Mouse (Mus musculus) embryonic facial prominence, embryonic 14.5 days (tissue): Measurements from ENCODE around the gene Tlk1. TPM values are rescaled to one million over a fixed set of nuclear protein-coding genes. Genes with fewer than 3 reads are reported as not detected.

Experiments used
- ATAC-seq: fragments of 200-750 bp; cut with Nextera tagmentation; 2 replicates; pipeline ENCODE4 v1.8.0; 2017; ENCODE audit warnings: low read depth, moderate number of reproducible peaks, moderate TSS enrichment
- DNase-seq: peaks from one replicate; pipeline ENCODE4 v3.0.0-alpha.2; 2015; ENCODE audit warnings: low spot score
- H3K27ac ChIP-seq: fragments of 300-500 bp; sonication (generic); replicated peaks from 2 replicates; pipeline ENCODE4 v1.5.1; 2014; ENCODE audit warnings: low read depth, mild to moderate bottlenecking, low read length, moderate library complexity
- H3K27me3 ChIP-seq: fragments of 300-500 bp; sonication (generic); replicated peaks from 2 replicates; pipeline ENCODE4 v1.6.1; 2014; ENCODE audit warnings: low read length; ENCODE audit not compliant: control insufficient read depth, insufficient read depth
- H3K36me3 ChIP-seq: fragments of 300-500 bp; sonication (generic); 2 replicates; pipeline ENCODE4 v1.6.1; 2014; ENCODE audit warnings: low read length, mixed read lengths; ENCODE audit not compliant: control insufficient read depth, insufficient read depth
- H3K4me1 ChIP-seq: fragments of 300-500 bp; sonication (generic); 2 replicates; pipeline ENCODE4 v1.6.1; 2014; ENCODE audit warnings: antibody characterized with exemption, low read length; ENCODE audit not compliant: control insufficient read depth, insufficient read depth
- H3K4me2 ChIP-seq: fragments of 300-500 bp; sonication (generic); 2 replicates; pipeline ENCODE4 v1.6.1; 2014; ENCODE audit warnings: low read depth, mild to moderate bottlenecking, low read length, moderate library complexity, mixed read lengths
- H3K4me3 ChIP-seq: fragments of 300-500 bp; sonication (generic); 2 replicates; pipeline ENCODE4 v1.5.1; 2014; ENCODE audit warnings: low read depth, mild to moderate bottlenecking, low read length
- H3K9ac ChIP-seq: fragments of 300-500 bp; sonication (generic); 2 replicates; pipeline ENCODE4 v1.6.1; 2014; ENCODE audit warnings: low read depth, mild to moderate bottlenecking, low read length, moderate library complexity, mixed read lengths
- H3K9me3 ChIP-seq: fragments of 300-500 bp; sonication (generic); 2 replicates; pipeline ENCODE4 v1.6.1; 2016; ENCODE audit warnings: low read length; ENCODE audit not compliant: control insufficient read depth
- WGBS: fragments of 180-500 bp; shearing (Covaris S2); extraction: QIAGEN DNeasy Blood & Tissue Kit; methylation state at CpG from one replicate; pipeline ENCODE4 v1.1.7; 2014; 5-methylcytosine and 5-hydroxymethylcytosine counted together
- polyA plus RNA-seq: library from polyadenylated mRNA; unstranded; fragments of >200 nt; fragmentation: Nextera tagmentation; extraction: Ambion mirVana; gene quantifications from 2 replicates; pipeline ENCODE4 v1.2.1, GENCODE M21; 2014

Gene Tlk1
- polyA plus RNA-seq, 1 experiment from 2014 or later: 29.9 TPM

GRCm38 (mm10) chr2:70838536-70839216 lies 13.1 kb upstream of the Tlk1 start:
- no peak overlapping the region for H3K9ac ChIP-seq
- ATAC-seq: no peak
- H3K4me2 ChIP-seq: no peak overlapping the region
- WGBS: 42% methylated on average over 12 of the region's 12 CpGs
- no peak for DNase-seq
- no peak overlapping the region for H3K4me3 ChIP-seq
- H3K36me3 ChIP-seq: no peaks in the 10 kb centered on the region
- H3K27me3 ChIP-seq: no peaks in the 10 kb centered on the region
- H3K4me1 ChIP-seq: no peaks in the 10 kb centered on the region
- no peaks in the 10 kb centered on the region for H3K9me3 ChIP-seq
- no peak overlapping the region for H3K27ac ChIP-seq

- H3K27me3 ChIP-seq: no peaks in the 10 kb centered on the region
- H3K4me2 ChIP-seq: no peak overlapping the region
- H3K4me1 ChIP-seq: no peaks in the 10 kb centered on the region
- no peaks in the 10 kb centered on the region for H3K36me3 ChIP-seq
- DNase-seq: no peak
- no peak overlapping the region for H3K4me3 ChIP-seq
- no peak for ATAC-seq
- no peak overlapping the region for H3K9ac ChIP-seq
- 55% methylated on average over 4 of the region's 4 CpGs for WGBS
- H3K27ac ChIP-seq: no peak overlapping the region
- no peaks in the 10 kb centered on the region for H3K9me3 ChIP-seq
Observed at GRCm38 (mm10) chr2:70836306-70836651, 10.8 kb upstream of the Tlk1 start.

- no peaks in the 10 kb centered on the region for H3K36me3 ChIP-seq
- no peak for ATAC-seq
- H3K27me3 ChIP-seq: no peaks in the 10 kb centered on the region
- no peaks in the 10 kb centered on the region for H3K4me1 ChIP-seq
- no peak overlapping the region for H3K4me2 ChIP-seq
- DNase-seq: no peak
- 69% methylated on average over 9 of the region's 9 CpGs for WGBS
- H3K4me3 ChIP-seq: no peak overlapping the region
- H3K9me3 ChIP-seq: no peaks in the 10 kb centered on the region
- no peak overlapping the region for H3K9ac ChIP-seq
- H3K27ac ChIP-seq: no peak overlapping the region
Observed at GRCm38 (mm10) chr2:70835641-70836305, 10.2 kb upstream of the Tlk1 start.

- DNase-seq (no peak), ATAC-seq (no peak)
- H3K4me2 ChIP-seq: no peak overlapping the region
- no peaks in the 10 kb centered on the region for H3K36me3 ChIP-seq
- no peaks in the 10 kb centered on the region for H3K9me3 ChIP-seq
- no peak overlapping the region for H3K9ac ChIP-seq
- H3K27me3 ChIP-seq: no peaks in the 10 kb centered on the region
- no peak overlapping the region for H3K4me3 ChIP-seq
- WGBS: 73% methylated on average over 2 of the region's 2 CpGs
- H3K4me1 ChIP-seq: no peaks in the 10 kb centered on the region
- H3K27ac ChIP-seq: no peak overlapping the region
Observed at GRCm38 (mm10) chr2:70835209-70835608, 9.7 kb upstream of the Tlk1 start.

GRCm38 (mm10) chr2:70833261-70833660 lies 7.7 kb upstream of the Tlk1 start:
- H3K4me1 ChIP-seq: no peaks in the 10 kb centered on the region
- DNase-seq: no peak
- no peaks in the 10 kb centered on the region for H3K27me3 ChIP-seq
- no peaks in the 10 kb centered on the region for H3K36me3 ChIP-seq
- no peaks in the 10 kb centered on the region for H3K9me3 ChIP-seq
- 58% methylated on average over 1 of the region's 1 CpGs for WGBS
- no peak overlapping the region for H3K27ac ChIP-seq
- H3K4me3 ChIP-seq: no peak overlapping the region
- no peak for ATAC-seq
- H3K4me2 ChIP-seq: no peak overlapping the region
- no peak overlapping the region for H3K9ac ChIP-seq

GRCm38 (mm10) chr2:70831709-70832350 lies 6.3 kb upstream of the Tlk1 start:
- 81% methylated on average over 10 of the region's 10 CpGs for WGBS
- no peak for ATAC-seq
- no peak overlapping the region for H3K4me2 ChIP-seq

GRCm38 (mm10) chr2:70830683-70831082 lies 5.2 kb upstream of the Tlk1 start:
- no peak overlapping the region for H3K27ac ChIP-seq
- no peaks in the 10 kb centered on the region for H3K36me3 ChIP-seq
- DNase-seq (no peak), ATAC-seq (no peak)
- H3K4me2 ChIP-seq: no peak overlapping the region
- no peak overlapping the region for H3K9ac ChIP-seq
- no peaks in the 10 kb centered on the region for H3K9me3 ChIP-seq
- WGBS: 60% methylated on average over 2 of the region's 2 CpGs
- no peaks in the 10 kb centered on the region for H3K27me3 ChIP-seq
- H3K4me3 ChIP-seq: no peak overlapping the region
- no peaks in the 10 kb centered on the region for H3K4me1 ChIP-seq

More at GRCm38 (mm10) chr2:70831709-70832350, 6.3 kb upstream of the Tlk1 start:
- no peak for DNase-seq
- H3K9me3 ChIP-seq: no peaks in the 10 kb centered on the region
- H3K4me1 ChIP-seq: no peaks in the 10 kb centered on the region
- no peaks in the 10 kb centered on the region for H3K36me3 ChIP-seq
- no peak overlapping the region for H3K4me3 ChIP-seq
- no peaks in the 10 kb centered on the region for H3K27me3 ChIP-seq
- H3K27ac ChIP-seq: no peak overlapping the region
- H3K9ac ChIP-seq: no peak overlapping the region

GRCm38 (mm10) chr2:70829946-70830610 lies 4.5 kb upstream of the Tlk1 start:
- no peak overlapping the region for H3K4me3 ChIP-seq
- H3K36me3 ChIP-seq: no peaks in the 10 kb centered on the region
- H3K9me3 ChIP-seq: no peaks in the 10 kb centered on the region
- H3K4me1 ChIP-seq: no peaks in the 10 kb centered on the region
- DNase-seq: no peak
- H3K27me3 ChIP-seq: no peaks in the 10 kb centered on the region
- no peak overlapping the region for H3K4me2 ChIP-seq
- WGBS: 62% methylated on average over 5 of the region's 5 CpGs
- no peak overlapping the region for H3K27ac ChIP-seq
- H3K9ac ChIP-seq: no peak overlapping the region
- ATAC-seq: no peak
